Mouse (Mus musculus): ENCODE measurements at regions not wholly inside any gene's neighbourhood (a gene's known extent, or its start where the extent isn't known, plus 50 kb on each side); places are given as distances from the start of the nearest gene placed in this dataset.

DNA sequence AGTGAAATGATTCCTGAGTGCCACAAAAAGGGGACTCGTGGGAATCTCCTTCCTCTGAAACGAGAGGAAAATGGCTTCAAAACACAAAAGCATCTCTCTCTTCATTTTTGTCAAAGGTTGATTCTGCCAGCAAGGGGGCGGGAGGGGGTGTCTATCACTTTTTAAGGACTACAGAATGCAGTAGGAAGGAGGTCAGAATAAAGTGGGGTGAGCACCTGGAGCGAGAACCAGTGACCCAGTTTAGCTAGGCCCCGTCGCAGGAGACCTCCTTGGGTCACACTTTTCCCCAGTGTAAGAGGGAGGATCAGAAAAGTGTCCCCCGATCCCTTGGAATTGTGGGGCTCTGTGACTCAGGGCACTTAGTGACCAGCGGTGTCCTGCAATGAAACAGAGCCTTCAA lies 133.1 kb downstream of the Tgfb2 start:
- no peak for DNase-seq (ENCODE audit: low spot score)

DNA sequence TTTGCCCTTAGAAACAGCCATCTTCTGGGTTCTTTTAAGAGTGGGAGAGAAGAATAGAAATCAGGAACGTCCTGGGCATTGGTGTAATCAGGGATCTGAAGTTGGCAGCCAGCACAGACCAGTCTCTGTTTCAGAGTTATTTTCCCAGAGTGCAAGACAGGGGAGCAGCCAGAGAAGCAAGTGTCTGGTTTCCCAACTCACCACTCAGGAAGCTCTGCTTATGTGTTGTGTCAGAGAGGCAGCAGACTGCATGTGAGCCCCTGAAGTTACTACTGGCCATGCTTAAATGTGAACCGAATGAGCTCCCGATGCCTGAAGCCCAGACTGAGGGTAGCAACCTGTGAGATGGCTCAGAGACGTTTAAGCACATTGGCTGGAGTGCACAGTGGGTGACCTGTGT lies 133.7 kb downstream of the Tgfb2 start:
- no peak for DNase-seq (ENCODE audit: low spot score)

DNA sequence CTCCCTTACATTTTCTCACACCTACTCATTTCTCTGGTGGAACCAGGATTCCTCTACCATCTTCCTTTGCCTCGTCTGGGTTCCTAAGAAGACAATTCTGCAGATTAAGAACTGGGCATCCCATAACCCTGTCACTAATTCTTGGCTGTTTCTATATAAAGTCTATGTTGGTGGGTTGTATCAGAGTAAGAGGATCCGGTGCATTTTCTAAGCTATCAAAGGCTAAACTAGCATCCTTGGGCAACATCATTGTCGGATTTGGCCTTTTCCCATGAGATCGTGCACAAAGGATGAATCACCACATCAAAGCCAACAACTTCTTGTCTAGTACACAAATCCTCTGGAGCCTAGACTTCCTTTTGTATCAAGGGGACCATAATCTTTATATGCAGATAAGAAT lies 137.3 kb downstream of the Tgfb2 start:
- no peak for DNase-seq (ENCODE audit: low spot score)

DNA sequence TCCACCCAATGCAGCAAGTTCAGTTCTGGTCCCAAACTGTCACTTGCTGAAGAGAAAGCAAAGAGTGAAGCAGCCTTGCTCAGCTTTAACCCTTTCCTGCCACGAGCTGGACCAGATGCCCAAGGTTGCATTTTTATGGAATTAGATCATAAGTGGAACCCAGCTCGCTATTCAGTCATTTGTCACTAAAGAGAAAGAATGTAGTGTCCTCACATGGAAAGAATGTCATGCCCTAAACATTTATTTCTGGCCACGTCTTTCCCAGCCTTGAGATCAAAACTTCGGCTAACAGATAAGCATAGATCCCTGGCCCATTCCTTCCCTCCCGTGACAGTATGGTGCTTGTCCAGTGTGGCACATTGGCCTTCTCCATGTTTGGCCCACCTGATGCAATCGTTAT lies 137.7 kb downstream of the Tgfb2 start:
- no peak for DNase-seq (ENCODE audit: low spot score)

DNA sequence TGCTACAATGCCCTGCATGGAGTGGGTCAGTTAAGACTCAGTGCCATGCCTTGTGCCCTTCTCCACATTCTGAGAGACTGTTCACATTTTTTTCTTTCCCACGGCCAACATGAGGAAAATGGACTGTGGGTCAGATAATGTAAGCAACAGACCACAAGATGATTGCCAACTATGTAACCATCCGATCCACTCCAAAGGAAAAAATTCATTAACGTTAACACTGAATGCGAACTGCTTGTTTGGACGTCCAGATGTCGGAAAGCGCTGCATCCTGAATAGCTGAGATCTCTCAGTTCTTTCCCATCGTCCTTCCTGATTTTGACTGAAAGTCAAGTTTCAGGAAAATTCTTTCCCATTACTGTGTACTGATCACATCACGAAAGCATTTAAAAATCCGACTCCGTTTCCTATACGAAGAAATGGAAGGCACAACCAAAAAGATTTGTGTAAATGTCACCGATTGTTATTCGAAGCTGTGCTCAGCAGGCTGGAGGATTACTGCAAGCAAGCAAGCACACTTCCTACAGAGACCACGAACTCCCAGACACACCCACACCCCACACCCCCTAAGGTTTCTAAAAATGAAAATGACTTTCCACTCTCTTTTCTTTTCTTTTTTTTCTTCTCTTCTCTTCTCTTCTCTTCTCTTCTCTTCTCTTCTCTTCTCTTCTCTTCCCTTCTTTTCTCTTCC lies 138.5 kb downstream of the Tgfb2 start:
- no peak for DNase-seq (ENCODE audit: low spot score)

DNA sequence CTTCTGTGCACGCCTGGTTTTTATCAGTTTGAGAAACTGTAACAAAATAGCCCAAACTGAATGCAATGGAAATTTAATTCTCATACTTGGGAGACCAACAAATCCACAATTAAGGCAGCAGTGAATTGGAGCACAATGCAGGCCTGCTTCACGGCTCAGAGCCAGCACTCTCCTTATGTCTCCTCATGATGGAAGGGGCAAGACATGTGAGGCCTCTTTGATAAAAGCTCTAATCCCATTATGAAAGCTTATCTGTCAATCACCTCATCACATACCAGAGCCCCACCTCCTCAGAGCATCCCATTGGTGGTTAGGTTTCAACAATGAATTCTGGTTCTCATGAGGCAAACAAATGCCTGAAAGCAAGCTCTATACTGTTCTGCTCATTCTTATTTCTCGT lies 143.8 kb downstream of the Tgfb2 start:
- no peak for DNase-seq (ENCODE audit: low spot score)

DNA sequence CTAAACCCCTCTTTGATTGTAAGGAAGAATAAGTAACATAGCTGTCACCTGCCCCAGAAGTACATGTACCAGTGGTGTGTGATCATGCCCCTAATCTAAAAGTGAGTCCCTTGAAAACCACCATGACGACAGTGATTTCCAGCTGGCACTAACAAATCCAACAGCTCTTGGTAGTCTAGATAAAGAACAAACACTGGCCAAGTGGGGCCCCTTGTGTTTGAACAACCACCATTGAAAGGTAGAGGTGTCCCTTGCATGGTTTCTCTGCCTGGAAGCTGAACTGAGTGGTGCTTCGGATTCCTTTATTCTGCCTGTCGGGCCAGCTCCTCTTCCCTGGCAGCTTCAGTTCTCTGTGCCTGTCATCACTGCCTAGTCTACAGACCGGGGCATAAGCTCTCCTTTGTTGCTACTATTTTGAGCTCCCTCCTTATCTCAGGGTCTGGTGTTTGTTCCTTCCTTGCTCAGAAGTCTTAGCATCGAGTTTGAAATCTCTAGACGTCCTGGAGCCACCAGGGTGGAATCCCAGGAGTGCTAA lies 150.3 kb downstream of the Tgfb2 start:
- DNase-seq (ENCODE audit: low spot score): no peak

DNA sequence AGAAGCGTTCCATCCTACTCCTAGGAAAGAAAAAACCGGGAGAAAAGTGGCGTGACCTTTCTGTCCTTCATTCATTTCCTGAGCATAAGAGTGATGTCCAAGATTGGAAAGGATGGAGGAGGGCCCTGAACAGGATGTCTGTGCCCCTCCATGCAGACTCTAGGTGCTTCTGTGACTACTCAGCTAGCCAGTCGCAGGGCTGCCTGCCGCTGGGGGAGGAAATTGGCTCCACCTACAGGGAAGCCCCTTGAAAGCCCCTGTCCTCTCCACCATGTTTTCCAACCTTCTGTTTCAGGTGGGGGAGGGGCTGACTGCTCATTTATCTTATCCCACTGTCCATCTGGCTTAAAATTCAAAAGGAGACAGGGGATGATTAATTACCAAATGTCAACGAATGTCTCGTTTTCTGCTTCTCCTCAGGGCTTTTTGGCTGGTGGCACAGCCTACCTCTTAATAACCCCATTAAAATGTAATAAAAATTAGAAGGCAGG lies 151.2 kb downstream of the Tgfb2 start:
- DNase-seq (ENCODE audit: low spot score): no peak

DNA sequence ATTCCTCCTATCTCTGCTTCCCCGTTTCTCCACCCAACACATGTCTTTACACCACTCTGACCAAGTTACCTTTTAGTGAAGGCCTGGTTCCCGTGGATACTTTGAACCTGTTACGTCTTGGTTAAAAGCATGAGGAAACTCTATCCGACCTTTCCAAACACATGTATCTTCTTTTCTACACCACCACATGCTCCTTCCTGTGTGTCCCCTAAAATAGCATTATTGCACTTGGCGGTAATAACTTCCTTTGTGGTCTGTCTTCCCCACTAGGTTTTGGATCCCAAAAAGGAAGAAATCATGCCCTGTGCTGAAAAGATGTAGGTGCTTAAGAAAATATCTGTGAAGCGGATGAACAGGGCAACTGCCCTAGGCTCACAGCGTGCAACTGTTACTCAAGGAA lies 153.1 kb downstream of the Tgfb2 start:
- DNase-seq (ENCODE audit: low spot score): no peak

DNA sequence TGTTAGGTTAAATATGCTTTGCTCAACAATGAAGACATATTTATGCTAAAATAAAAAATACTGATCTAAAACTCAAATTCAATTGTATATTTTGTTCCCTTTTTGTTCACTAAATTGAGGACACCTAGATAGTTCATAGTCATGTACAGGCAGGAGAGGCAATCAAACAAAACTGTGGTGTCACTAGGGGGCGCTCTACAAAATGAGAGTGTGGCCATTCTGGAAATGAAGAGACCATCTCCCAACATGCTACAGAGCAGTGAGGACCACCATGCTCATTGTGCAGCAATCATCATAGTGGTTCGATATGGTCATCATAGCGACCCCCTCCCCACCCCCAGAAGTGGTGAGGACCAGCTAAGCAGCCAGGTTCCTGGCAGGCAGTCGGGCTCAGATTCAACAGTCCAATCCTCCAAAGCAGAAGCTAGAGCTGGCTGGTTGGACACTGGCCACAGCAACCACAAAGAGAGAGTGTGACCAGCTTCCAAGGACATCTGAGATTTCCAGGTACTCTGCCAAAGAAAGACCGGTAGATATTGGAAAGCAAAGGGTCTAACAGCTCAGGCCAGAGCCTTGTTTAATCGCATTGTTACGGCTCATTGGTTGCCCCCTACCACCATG lies 155.4 kb downstream of the Tgfb2 start:
- DNase-seq (ENCODE audit: low spot score): peak; percentile 68

DNA sequence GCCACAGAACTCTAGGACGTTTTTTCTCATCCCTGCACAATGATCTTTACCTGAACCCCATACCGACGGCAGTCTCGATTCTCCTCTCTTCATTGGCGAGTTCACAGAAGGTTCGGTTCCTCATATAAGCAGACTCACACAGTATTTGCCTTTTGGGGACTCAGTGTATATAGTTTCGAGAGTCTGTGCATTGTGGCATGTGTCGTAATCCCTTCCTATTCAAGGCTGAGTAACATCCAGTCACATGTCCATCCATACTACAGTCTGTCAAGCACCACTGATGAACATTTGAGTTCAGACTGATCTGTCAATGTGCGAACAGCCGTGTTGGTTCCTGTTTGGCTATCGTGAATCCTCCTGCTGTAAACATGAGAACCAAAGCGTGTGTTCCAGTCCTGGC lies 156.6 kb downstream of the Tgfb2 start:
- DNase-seq (ENCODE audit: low spot score): no peak

DNA sequence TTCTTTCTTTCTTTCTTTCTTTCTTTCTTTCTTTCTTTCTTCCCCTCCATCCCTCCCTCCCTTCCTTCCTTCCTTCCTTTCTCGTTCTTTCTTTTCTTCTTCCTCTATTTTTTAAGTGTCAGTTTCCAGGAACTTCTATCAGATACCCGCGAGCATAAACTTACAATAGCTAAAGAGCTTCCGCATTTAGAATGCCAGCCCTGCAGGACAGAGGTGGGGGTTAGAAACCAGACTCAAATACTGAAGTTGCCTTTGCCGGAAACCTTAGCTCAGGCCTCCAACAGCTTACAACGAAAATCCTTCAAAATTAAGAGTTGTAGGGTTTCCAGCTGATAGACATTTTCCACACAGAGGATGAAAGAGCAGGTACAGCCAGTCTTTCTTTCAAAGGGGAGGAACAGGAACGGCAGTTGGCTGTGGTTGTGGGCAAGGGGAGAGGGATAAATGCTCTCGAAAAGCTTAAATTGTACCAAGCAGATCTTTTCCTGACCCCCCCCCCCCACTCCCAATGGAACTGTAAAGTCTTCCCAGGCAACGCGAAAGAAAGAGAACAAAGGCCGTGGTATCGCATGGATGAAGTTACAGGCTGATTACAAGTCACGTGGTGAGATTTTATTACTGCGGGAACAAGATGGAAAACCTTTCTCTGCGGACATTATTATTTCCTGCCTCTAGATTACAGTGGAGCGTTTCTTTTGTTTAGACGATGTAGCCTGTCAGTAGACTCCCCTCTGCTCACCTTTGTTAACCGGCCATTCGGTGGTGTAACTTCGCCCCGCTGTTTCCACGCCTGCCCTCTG lies 159.2 kb downstream of the Tgfb2 start:
- no peak for DNase-seq (ENCODE audit: low spot score)

DNA sequence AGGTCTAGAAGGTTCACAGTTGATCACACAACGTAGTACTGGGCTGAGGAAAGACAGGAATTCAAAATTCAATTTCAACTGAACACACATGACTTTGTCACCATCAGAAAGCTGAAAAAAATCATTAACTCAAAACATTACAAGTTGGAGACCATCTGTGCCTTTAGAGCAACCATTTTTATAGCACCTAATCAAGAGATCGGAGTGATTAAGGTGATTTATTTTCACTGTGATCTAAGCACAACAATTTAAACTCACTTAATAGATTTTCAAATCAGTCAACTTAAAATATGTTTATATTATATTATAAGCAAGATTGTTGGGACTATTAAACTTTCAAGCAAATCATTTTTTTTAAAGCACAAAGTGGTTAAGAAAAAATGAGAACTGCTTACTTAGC lies 165.7 kb downstream of the Tgfb2 start:
- no peak for DNase-seq (ENCODE audit: low spot score)

DNA sequence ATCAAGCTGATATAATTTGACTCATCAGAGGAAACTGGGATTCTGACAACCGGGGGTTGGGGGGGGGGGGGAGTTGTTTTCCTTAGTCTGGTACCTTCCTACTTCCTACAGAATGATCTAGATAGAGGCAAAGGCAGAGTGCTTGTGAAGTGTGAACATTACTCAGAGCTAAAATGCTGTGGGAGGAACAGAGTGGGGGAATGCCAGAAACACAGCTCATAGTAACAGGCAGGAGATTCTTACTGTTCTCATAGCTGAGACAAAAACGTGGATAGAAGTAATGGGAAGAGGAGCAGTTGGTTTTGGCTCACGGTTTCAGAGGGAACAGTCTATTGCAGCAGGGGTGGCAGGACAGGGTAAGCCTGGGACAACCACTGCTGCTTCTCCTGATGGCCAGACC lies 167.6 kb downstream of the Tgfb2 start:
- no peak for DNase-seq (ENCODE audit: low spot score)

DNA sequence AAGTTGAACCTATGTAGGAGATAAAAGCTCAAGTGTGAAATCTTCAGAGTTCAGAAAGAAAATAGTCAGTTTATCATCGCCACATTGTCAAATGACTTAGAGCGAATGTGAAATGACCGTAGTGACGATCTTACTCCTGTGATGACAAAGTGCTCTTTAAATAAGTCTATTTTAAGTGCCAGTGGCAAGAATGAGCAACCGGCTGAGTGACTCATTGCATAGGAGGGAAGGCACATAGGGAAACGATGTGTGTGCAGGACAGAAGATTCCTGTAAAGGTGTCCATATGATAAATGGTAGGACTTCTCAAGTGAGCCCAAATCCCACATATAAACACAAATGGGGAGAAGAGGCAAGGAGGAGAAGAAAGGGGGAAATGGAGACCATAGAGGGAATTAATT lies 189.8 kb downstream of the Tgfb2 start:
- DNase-seq (ENCODE audit: low spot score): no peak

DNA sequence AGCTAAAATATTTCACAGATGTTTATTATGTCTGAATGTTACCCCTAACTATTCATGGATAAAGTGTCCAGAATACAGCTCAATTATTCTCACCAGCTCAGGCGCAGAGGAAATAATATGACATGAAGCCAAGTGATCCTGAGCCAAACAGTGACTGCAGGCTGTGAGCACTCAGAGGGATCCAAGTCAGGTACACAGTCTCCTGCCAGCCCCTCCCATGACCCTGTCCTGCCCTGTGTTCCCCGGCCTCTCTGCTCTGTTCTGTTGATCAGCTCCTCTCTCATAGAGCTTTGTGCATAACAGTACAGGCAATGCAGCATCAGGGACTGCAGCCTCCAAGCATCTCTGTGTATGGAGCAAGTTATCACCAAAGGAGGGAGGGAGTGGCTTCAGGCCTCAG lies 190.7 kb downstream of the Tgfb2 start:
- DNase-seq (ENCODE audit: low spot score): no peak

DNA sequence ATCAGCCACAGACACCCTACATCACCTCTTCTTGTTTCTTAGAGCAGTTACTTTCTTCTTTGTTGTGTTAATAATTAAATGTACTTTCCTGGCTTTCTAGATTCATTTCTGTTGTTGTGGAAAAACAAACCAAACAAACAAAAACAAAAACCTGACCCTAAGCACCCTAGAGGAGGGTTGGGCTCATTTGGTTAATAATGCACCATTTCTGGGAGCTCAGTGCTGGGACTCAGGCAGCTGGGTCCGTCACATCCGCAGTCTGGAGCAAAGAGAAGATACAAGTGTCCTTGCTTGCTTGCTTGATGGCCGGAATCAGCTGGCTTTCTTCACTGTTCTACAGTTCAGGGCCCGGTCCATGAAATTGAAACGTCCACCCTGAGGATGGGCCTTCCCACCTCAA lies 191.9 kb downstream of the Tgfb2 start:
- no peak for DNase-seq (ENCODE audit: low spot score)

DNA sequence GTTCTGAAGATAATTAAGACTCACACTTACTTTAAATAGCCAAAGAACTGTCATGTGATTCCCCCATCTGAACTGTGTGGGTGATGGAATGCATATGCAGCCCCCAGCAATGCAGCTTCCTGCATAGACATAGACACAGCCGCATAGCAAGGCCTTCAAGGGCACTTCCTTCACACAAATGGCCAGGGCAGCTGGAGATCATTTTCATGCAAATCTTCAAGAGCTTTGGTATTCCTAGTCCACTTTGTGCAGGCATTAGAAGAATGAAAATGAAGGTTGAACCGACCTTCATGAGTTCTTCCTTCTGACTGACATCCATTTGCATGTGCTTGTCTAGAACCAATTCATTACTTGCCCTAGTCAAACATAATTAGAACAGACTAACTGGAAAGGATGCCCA lies 195.3 kb downstream of the Tgfb2 start:
- DNase-seq (ENCODE audit: low spot score): no peak

DNA sequence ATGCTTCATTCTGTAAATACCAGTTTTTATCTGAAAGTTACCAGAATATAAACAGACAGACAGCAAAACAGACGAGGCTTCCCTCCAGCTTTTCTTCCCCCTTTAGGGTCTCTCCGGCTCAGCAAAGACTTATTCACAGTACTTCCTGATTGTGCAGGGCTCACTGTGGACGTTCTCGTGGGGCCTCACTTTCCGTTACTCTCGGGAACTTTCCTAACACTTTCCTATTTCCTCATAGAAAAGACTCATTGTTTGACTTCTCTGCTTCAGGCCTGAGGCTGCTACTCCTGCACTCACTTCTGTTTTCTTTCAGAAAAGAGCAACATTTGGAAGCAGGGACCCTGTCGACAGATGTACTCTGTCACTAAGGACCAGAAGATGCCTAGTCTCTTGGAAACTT lies 197.4 kb downstream of the Tgfb2 start:
- no peak for DNase-seq (ENCODE audit: low spot score)

DNA sequence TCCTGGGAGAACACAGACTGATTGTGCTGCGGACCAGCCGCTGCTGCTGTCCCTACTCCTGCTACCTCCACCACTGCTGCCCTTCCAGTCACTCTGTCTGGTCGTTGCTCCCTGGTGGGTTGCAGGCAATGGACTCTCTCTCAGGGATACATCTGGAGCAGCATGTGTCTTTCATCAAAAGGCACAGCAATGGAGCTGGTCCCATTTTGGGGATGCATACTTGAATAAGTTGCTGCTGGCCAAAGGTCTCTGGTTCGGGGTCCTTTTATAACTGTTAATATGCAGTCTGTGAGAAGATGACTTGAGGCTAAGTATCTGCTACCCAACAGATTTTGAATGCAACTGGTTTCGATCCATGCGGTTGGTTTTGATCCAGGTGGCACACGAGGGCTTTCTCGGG lies 197.8 kb downstream of the Tgfb2 start:
- DNase-seq (ENCODE audit: low spot score): no peak

DNA sequence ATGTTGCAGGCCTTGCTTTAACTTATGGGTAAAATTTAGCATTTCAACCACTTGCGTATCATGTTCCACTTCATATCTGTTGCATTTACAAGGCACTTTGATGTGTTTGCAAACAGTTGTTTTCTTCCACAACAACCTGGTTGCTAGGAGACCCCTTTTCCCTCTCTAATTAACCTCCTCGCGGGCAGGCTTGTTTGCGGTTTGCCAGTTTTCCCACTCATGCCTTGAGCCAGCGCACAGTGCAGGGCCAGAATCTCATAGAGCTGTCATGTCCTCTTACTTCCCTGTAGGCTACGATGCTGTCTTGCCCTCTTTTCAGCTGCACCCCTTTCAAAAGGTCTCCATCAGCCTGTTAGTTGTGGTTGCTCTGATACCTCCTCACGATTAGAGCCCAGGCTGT lies 199.3 kb downstream of the Tgfb2 start:
- no peak for DNase-seq (ENCODE audit: low spot score)

DNA sequence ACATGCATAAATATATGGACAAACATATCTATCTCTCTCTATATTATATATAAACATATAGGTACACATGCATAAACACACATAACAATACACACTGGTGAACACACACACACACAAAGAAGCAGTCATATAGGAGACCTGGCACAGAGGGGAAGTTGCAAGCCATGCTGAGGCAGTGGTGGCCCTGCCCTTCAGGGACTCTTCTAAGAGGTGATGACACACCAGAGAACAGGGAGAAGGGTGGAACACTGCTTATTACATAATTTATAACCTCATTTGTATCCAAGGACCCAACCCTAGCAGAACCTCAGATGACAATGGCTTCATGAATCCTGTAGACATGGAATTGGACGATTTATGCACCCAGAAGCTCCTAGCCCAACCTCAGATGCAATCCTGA lies 199.9 kb downstream of the Tgfb2 start:
- DNase-seq (ENCODE audit: low spot score): no peak

All from testis, postnatal 10 days (tissue).